Mouse (Mus musculus): ENCODE data around the gene Hmgb1.

The Hmgb1 gene

DNA sequence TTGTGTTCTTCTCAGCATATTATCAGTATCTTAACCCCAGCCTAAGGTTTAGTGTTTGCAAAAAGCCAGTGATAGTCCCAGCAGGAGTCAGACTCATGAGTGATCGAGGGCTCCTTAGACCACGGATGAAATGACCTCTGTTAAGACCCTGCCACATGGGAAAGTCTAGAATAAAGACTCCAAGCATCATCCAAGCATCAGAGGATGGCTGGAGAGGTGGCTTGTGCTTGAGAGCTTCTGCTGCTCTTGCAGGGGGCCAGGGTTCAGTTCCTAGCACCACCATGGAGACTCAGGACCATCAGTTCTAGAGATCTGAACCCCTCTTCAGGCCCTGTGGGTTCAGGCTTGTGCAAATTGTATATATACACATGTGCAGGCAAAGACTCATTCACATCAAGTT is 16.2 kb downstream of the Hmgb1 start:
- peaks cover 28% of the 10 kb centered on the region for H3K4me1 ChIP-seq (replicated peaks; ENCODE audit: low read depth, low read length)
- no peaks in the 10 kb centered on the region for H3K9me3 ChIP-seq (ENCODE audit: low read length)
- TF ChIP-seq POU5F1 (IDR thresholded peaks at IDR 0.05; ENCODE audit: borderline replicate concordance, low read length) (no peak), NANOG (IDR thresholded peaks at IDR 0.05; ENCODE audit: borderline replicate concordance, low read length) (no peak), CTCF (conservative IDR thresholded peaks at IDR 0.05; ENCODE audit: low read length) (no peak)
- H3K36me3 ChIP-seq (ENCODE audit: insufficient read depth, low read length), result no peaks in the 10 kb centered on the region
- H3K4me3 ChIP-seq (replicated peaks; ENCODE audit: low read length), result no peak overlapping the region
- H3K27me3 ChIP-seq (ENCODE audit: insufficient read depth, low read length), result no peaks in the 10 kb centered on the region

DNA sequence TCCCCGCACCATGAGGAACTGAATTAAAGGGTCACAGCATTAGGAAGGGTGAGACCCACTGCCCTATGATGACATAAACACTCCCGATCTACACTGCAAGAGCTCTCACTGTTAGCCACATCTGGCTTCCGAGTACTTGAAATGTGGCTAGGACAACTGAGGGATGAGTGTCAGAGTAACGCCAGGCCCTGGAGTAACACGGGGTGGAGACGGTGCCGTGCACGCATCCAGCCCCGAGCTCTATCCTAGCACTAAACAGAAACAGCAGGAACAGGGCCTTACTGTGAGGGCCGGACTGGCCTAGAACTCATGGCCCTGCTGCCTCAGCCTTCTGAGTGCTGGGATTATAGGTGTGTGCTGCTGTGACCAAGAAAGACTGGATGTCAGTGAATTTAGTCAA is 18.3 kb downstream of the Hmgb1 start:
- TF ChIP-seq CTCF (conservative IDR thresholded peaks at IDR 0.05; ENCODE audit: low read length), result no peak
- no peak for TF ChIP-seq NANOG (IDR thresholded peaks at IDR 0.05; ENCODE audit: borderline replicate concordance, low read length)
- no peak for TF ChIP-seq POU5F1 (IDR thresholded peaks at IDR 0.05; ENCODE audit: borderline replicate concordance, low read length)
- Histone ChIP-seq H3K36me3 (ENCODE audit: insufficient read depth, low read length) (no peaks in the 10 kb centered on the region), H3K9me3 (ENCODE audit: low read length) (no peaks in the 10 kb centered on the region)

DNA sequence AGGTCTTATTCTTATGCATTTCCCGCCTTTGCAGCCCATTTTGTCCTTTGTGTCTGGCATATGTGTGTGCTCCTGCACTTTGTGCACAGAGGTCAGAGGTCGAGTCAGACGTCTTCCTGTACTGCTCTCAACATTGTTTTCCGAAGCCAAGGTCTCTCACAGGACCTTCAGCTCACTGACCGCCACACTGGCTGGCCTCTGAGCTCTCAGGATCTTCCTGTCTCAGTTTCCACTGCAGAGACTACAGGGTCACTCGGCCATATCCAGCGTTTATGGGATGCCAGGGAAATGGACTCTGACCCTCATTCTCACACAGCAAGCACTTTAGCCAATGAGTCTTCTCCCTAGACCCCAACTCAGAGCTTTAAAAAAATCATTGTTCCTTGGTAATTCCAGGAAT is 19.4 kb downstream of the Hmgb1 start:
- Histone ChIP-seq H3K4me3 (replicated peaks; ENCODE audit: low read length) (no peak overlapping the region), H3K36me3 (ENCODE audit: insufficient read depth, low read length) (no peaks in the 10 kb centered on the region), H3K4me1 (replicated peaks; ENCODE audit: low read depth, low read length) (peaks cover 19% of the 10 kb centered on the region), H3K9me3 (ENCODE audit: low read length) (no peaks in the 10 kb centered on the region), H3K27me3 (ENCODE audit: insufficient read depth, low read length) (peaks cover 4% of the 10 kb centered on the region; the same call in 1 of the 2 replicates)
- TF ChIP-seq POU5F1 (IDR thresholded peaks at IDR 0.05; ENCODE audit: borderline replicate concordance, low read length) (0 out of 2 replicates have a peak, but pooled peaks have one; percentile 33), NANOG (IDR thresholded peaks at IDR 0.05; ENCODE audit: borderline replicate concordance, low read length) (no peak)

More for the DNA sequence above, 18.3 kb downstream of the Hmgb1 start:
- Histone ChIP-seq H3K27me3 (ENCODE audit: insufficient read depth, low read length) (no peaks in the 10 kb centered on the region), H3K4me1 (replicated peaks; ENCODE audit: low read depth, low read length) (peaks cover 23% of the 10 kb centered on the region), H3K4me3 (replicated peaks; ENCODE audit: low read length) (no peak overlapping the region)

DNA sequence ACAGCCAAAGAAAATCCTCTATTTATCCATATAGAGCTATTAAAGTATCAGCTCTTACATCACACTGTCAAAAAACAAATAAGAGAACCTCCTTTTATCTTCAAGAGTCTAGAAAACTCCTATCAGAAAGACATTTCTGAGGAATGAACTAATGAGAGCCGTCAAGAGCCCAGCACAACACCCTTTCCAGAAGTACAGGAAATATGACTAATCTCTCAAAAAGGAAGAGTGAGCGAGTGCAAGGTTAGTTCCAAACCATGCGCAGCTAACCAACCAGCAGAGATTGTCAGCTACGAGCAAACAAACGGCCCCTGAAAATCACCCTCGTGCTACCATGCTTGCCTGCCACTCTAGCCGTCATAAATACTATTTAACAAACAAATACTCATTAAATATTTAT is 21.4 kb downstream of the Hmgb1 start:
- Histone ChIP-seq H3K4me3 (replicated peaks; ENCODE audit: low read length) (no peak overlapping the region), H3K4me1 (replicated peaks; ENCODE audit: low read depth, low read length) (peaks cover 20% of the 10 kb centered on the region), H3K9me3 (ENCODE audit: low read length) (no peaks in the 10 kb centered on the region), H3K36me3 (ENCODE audit: insufficient read depth, low read length) (no peaks in the 10 kb centered on the region), H3K27me3 (ENCODE audit: insufficient read depth, low read length) (peaks cover 4% of the 10 kb centered on the region; the same call in 1 of the 2 replicates)
- no peak for TF ChIP-seq CTCF (conservative IDR thresholded peaks at IDR 0.05; ENCODE audit: low read length)
- TF ChIP-seq NANOG (IDR thresholded peaks at IDR 0.05; ENCODE audit: borderline replicate concordance, low read length), result no peak
- no peak for TF ChIP-seq POU5F1 (IDR thresholded peaks at IDR 0.05; ENCODE audit: borderline replicate concordance, low read length)

DNA sequence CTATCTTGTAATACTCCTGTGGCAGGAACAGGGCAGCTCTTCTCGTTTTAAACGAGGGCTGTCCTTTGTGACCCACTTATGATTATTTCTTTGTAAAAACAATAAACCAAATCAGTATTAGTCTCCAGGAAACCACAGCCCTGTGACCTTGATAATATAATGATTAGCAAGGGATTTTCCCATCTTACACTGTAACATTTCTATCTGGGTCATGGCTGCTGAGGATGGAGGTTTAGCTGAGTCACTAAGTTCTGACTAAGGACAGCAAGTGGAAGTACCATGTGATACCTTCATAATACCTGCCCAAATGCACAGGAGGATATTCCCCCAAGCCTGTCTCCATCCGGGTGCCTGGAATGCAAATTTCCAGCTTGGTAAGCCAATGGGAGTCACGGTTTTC is 23.8 kb downstream of the Hmgb1 start:
- TF ChIP-seq POU5F1 (IDR thresholded peaks at IDR 0.05; ENCODE audit: borderline replicate concordance, low read length) (no peak), CTCF (conservative IDR thresholded peaks at IDR 0.05; ENCODE audit: low read length) (no peak), NANOG (IDR thresholded peaks at IDR 0.05; ENCODE audit: borderline replicate concordance, low read length) (no peak)
- H3K4me3 ChIP-seq (replicated peaks; ENCODE audit: low read length), result no peak overlapping the region
- H3K36me3 ChIP-seq (ENCODE audit: insufficient read depth, low read length), result no peaks in the 10 kb centered on the region
- H3K9me3 ChIP-seq (ENCODE audit: low read length), result no peaks in the 10 kb centered on the region
- peaks cover 26% of the 10 kb centered on the region for H3K4me1 ChIP-seq (replicated peaks; ENCODE audit: low read depth, low read length)
- peaks cover 12% of the 10 kb centered on the region; the same call in 1 of the 2 replicates for H3K27me3 ChIP-seq (ENCODE audit: insufficient read depth, low read length)

DNA sequence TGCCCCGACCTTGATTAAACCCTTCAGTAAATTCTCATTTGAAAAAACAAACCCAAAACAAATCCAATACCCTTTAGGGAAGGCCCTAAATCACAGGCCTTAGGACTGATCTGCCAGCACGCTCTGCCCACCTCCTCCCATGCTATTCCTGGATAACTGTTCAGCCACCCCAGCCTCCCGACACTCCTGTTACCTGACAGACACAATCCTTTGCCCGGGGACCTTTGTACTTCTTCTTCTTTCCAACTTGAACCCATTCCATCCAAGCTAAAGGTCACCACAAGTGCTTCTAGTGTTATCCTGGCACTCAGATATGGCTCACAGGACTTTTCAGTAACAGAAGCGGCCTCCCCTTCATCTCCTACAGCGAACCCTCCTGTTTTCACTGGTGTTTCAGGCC is 25.3 kb downstream of the Hmgb1 start:
- H3K4me1 ChIP-seq (replicated peaks; ENCODE audit: low read depth, low read length), result peaks cover 13% of the 10 kb centered on the region
- no peaks in the 10 kb centered on the region for H3K9me3 ChIP-seq (ENCODE audit: low read length)
- TF ChIP-seq NANOG (IDR thresholded peaks at IDR 0.05; ENCODE audit: borderline replicate concordance, low read length), result no peak
- H3K4me3 ChIP-seq (replicated peaks; ENCODE audit: low read length), result no peak overlapping the region
- peaks cover 12% of the 10 kb centered on the region; the same call in 1 of the 2 replicates for H3K27me3 ChIP-seq (ENCODE audit: insufficient read depth, low read length)
- no peaks in the 10 kb centered on the region for H3K36me3 ChIP-seq (ENCODE audit: insufficient read depth, low read length)

DNA sequence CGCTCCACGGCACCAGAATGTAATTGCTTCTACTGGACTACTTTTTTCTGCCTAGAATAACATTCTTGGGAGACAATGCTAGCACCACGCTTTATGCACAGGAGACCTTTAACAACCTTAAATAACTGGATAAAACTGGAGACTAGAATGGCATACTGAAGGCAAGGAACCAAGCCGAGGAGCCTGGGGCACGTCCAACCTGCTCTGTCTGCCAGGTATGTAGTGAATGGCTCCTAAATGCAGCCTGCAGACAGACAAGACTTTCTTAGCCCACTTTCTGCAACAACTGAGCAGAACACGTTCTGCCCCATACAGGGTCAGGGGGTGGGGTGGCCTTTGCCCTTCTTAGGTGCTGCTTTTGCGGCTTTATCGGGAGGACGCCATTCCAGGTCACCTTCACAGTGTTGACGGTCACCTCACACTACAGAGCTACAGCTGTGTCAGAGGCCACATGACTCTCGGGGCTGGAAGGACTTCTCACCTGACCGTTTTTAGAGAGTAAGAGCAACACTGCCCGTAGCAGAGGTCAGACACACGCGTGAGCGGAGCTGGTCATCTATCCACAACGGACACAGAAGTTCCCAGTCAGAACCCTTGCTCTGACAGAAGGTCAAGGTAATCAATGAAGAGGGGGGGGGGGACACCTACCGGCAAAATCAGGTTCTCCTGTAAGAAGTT is 27.3 kb downstream of the Hmgb1 start:
- H3K4me1 ChIP-seq (replicated peaks; ENCODE audit: low read depth, low read length), result peaks cover 19% of the 10 kb centered on the region
- H3K9me3 ChIP-seq (ENCODE audit: low read length), result no peaks in the 10 kb centered on the region
- H3K27me3 ChIP-seq (ENCODE audit: insufficient read depth, low read length), result peaks cover 21% of the 10 kb centered on the region
- H3K4me3 ChIP-seq (replicated peaks; ENCODE audit: low read length), result no peak overlapping the region
- TF ChIP-seq CTCF (conservative IDR thresholded peaks at IDR 0.05; ENCODE audit: low read length) (no peak), NANOG (IDR thresholded peaks at IDR 0.05; ENCODE audit: borderline replicate concordance, low read length) (no peak), POU5F1 (IDR thresholded peaks at IDR 0.05; ENCODE audit: borderline replicate concordance, low read length) (no peak)
- H3K36me3 ChIP-seq (ENCODE audit: insufficient read depth, low read length), result no peaks in the 10 kb centered on the region

DNA sequence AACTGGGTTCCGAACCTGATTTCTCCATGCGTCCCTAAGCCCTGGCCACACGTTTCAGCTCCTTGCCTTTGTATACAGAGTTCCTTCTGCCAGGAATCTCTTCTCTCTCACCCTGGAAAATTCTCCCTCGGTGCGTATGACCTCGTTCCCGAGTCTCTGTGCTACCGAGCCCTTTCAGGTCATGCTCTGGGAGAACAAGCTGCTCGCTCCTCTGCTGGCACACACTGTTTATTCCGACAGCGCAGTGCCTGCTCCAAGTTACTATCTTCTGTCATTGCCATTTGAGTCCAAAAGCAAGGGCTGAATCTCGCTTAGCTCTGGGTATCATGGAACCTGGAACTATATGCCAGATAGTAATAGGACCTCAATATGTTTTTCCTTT is 31.5 kb downstream of the Hmgb1 start:
- Histone ChIP-seq H3K4me3 (replicated peaks; ENCODE audit: low read length) (peak overlapping the region; percentile 1; the same call in 1 of the 2 replicates), H3K36me3 (ENCODE audit: insufficient read depth, low read length) (no peaks in the 10 kb centered on the region), H3K27me3 (ENCODE audit: insufficient read depth, low read length) (peaks cover 32% of the 10 kb centered on the region), H3K9me3 (ENCODE audit: low read length) (no peaks in the 10 kb centered on the region), H3K4me1 (replicated peaks; ENCODE audit: low read depth, low read length) (peaks cover 15% of the 10 kb centered on the region)
- TF ChIP-seq POU5F1 (IDR thresholded peaks at IDR 0.05; ENCODE audit: borderline replicate concordance, low read length), result no peak
- no peak for TF ChIP-seq NANOG (IDR thresholded peaks at IDR 0.05; ENCODE audit: borderline replicate concordance, low read length)
- TF ChIP-seq CTCF (conservative IDR thresholded peaks at IDR 0.05; ENCODE audit: low read length), result no peak
